Mouse (Mus musculus): ENCODE results near the gene Tmem229b.

DNA sequence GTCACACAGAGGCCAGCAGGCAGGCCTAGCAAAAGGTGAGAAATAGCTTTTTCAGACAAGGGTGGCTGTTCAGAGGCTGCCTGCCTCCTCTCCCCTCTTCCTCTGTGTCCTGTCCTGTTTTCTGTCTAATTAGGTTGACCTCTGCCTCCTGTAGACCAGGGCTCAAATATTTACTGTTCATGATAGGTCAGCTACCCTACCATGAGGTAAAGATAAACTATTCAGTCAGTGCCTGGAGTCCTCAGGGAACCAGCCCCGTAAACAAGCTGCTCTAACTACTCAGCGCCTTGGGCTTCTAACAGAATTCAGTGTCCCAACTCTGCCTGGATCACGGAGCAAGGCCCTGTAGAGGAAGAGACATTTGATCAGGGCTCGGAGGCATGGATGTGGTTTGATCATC, 70.9 kb downstream of the Tmem229b start:
- TF ChIP-seq POLR2A (IDR thresholded peaks at IDR 0.05; ENCODE audit: insufficient read depth, low read length) (no peak), EP300 (IDR thresholded peaks at IDR 0.05; ENCODE audit: insufficient read depth, low read depth, low read length) (no peak)

Data from ES-Bruce4 (cell line).